Mouse (Mus musculus) hindbrain, postnatal 0 days (tissue): ENCODE data around the gene Hist1h2bg. TPM values are rescaled to one million over a fixed set of nuclear protein-coding genes. Genes with fewer than 3 reads are reported as not detected.
"Not testable (repeated sequence)": the region's sequence is repeated elsewhere in the genome, so short reads cannot be mapped to it uniquely, and the experiment has no call there.

Experiments
- ATAC-seq: fragments of 200-750 bp; cut with Nextera tagmentation; 2 replicates; pipeline ENCODE4 v1.8.0; 2017; ENCODE audit warnings: mild to moderate bottlenecking, moderate TSS enrichment, moderate library complexity
- DNase-seq: peaks from one replicate; pipeline ENCODE4 v3.0.0-alpha.2; 2015; ENCODE audit warnings: low spot score
- H3K27ac ChIP-seq: fragments of 300-500 bp; sonication (generic); 2 replicates; pipeline ENCODE4 v1.5.1; 2014; ENCODE audit warnings: mild to moderate bottlenecking
- H3K27me3 ChIP-seq: fragments of 300-500 bp; sonication (generic); 2 replicates; pipeline ENCODE4 v1.6.1; 2014; ENCODE audit warnings: low read length, mixed read lengths; ENCODE audit not compliant: insufficient read depth
- H3K36me3 ChIP-seq: fragments of 300-500 bp; sonication (generic); 2 replicates; pipeline ENCODE4 v1.6.1; 2014; ENCODE audit warnings: low read length, mixed read lengths; ENCODE audit not compliant: insufficient read depth
- H3K4me1 ChIP-seq: fragments of 300-500 bp; sonication (generic); 2 replicates; pipeline ENCODE4 v1.6.1; 2014; ENCODE audit warnings: antibody characterized with exemption, low read length, mixed read lengths; ENCODE audit not compliant: insufficient read depth
- H3K4me2 ChIP-seq: fragments of 300-500 bp; sonication (generic); 2 replicates; pipeline ENCODE4 v1.6.1; 2014; ENCODE audit warnings: low read depth, mild to moderate bottlenecking, low read length, moderate library complexity, mixed read lengths
- H3K4me3 ChIP-seq: fragments of 300-500 bp; sonication (generic); 2 replicates; pipeline ENCODE4 v1.5.1; 2014; ENCODE audit warnings: low read length
- H3K9ac ChIP-seq: fragments of 300-500 bp; sonication (generic); replicated peaks from 2 replicates; pipeline ENCODE4 v1.6.1; 2014; ENCODE audit warnings: mild to moderate bottlenecking, low read length, moderate library complexity, mixed read lengths
- H3K9me3 ChIP-seq: fragments of 300-500 bp; sonication (generic); 2 replicates; pipeline ENCODE4 v1.6.1; 2016; ENCODE audit warnings: low read length, mixed read lengths
- CTCF ChIP-seq: IDR thresholded peaks from 2 replicates; pipeline ENCODE4 v1.5.1; 2016; ENCODE audit warnings: antibody characterized with exemption, control low read depth, low read depth
- WGBS: fragments of 180-500 bp; shearing (Covaris S2); extraction: QIAGEN DNeasy Blood & Tissue Kit; methylation state at CpG from one replicate; pipeline ENCODE4 v1.1.7; 2014; 5-methylcytosine and 5-hydroxymethylcytosine counted together
- polyA plus RNA-seq: library from polyadenylated mRNA; unstranded; fragments of >200 nt; fragmentation: Nextera tagmentation; extraction: Ambion mirVana; gene quantifications from 2 replicates; pipeline ENCODE4 v1.2.1, GENCODE M21; 2015
- total RNA-seq: library from RNA; depleted of rRNA; stranded (reverse); fragments of >200 nt; gene quantifications from 2 replicates; pipeline ENCODE4 v1.2.3, GENCODE M21; 2014

Hist1h2bg gene
- total and polyA plus RNA-seq, 2 experiments from 2014 or later = 2.6 to 1,151 TPM

- no peak for TF ChIP-seq CTCF
- Histone ChIP-seq H3K36me3 (no peaks in the 10 kb centered on the region), H3K9me3 (no peaks in the 10 kb centered on the region), H3K9ac (no peak overlapping the region), H3K27ac (no peak overlapping the region), H3K4me2 (no peak overlapping the region), H3K4me3 (no peak overlapping the region), H3K4me1 (no peaks in the 10 kb centered on the region), H3K27me3 (no peaks in the 10 kb centered on the region)
- DNase-seq = no peak
- ATAC-seq = no peak
- WGBS = 81% methylated on average over 3 of the region's 3 CpGs
These were observed 29.7 kb upstream of the Hist1h2bg start for GRCm38 (mm10) chr13:23541497-23541896.

GRCm38 (mm10) chr13:23542225-23542980 lies 28.8 kb upstream of the Hist1h2bg start:
- H3K4me1 ChIP-seq, H3K27me3 ChIP-seq, H3K9me3 ChIP-seq, ATAC-seq, H3K36me3 ChIP-seq, DNase-seq: not testable (repeated sequence)
- WGBS = 3% methylated on average over 3 of the region's 3 CpGs
- Histone ChIP-seq H3K4me2 (peak overlapping the region; percentile 79), H3K4me3 (peak overlapping the region; percentile 47), H3K9ac (peak overlapping the region; percentile 21; the same call in 1 of the 2 replicates), H3K27ac (peak overlapping the region; percentile 67; the same call in 1 of the 2 replicates)

DNA sequence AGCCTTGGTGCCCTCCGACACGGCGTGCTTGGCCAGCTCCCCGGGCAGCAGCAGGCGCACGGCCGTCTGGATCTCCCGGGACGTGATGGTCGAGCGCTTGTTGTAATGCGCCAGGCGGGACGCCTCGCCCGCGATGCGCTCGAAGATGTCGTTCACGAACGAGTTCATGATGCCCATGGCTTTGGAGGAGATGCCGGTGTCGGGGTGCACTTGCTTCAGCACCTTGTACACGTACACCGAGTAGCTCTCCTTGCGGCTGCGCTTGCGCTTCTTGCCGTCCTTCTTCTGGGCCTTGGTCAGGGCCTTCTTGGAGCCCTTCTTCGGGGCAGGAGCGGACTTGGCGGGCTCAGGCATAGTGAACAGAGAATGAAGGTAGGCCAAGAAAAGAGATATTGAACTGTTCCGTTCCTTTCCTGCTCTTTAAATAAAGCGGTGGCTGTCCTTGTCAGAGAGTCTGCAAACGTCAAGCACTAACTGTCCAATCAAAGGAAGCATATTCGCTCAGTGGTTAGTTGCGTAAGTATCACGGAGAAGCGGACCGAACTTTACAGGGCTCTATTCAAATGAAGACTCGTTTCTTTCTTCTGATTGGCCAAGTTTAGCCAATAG lies 28.1 kb upstream of the Hist1h2bg start, which contains the start of gene Hist1h2bh:
Gene Hist1h2bh (minus strand): TSS at position 394 of the 609 bp plus-strand sequence.
- not testable (repeated sequence) for H3K9me3 ChIP-seq, H3K36me3 ChIP-seq, H3K27me3 ChIP-seq, H3K4me1 ChIP-seq
- Histone ChIP-seq H3K9ac (peak within 1 kb of the TSS; percentile 21; the same call in 1 of the 2 replicates), H3K4me3 (peak within 1 kb of the TSS; percentile 47), H3K27ac (peak within 1 kb of the TSS; percentile 88), H3K4me2 (peak within 1 kb of the TSS; percentile 79)
- ATAC-seq = peak; percentile 88
- peak; percentile 91 for DNase-seq
- WGBS = under 1% methylated on average over 35 of the region's 42 CpGs

GRCm38 (mm10) chr13:23543965-23544786 lies 27.0 kb upstream of the Hist1h2bg start, which contains the start of gene Hist1h3f:
TSS of gene Hist1h3f (plus strand) at chr13:23544052.
- Histone ChIP-seq H3K4me1 (no peaks in the 10 kb centered on the region), H3K4me3 (peak within 1 kb of the TSS; percentile 47), H3K9ac (no peak within 1 kb of the TSS; the same call in 1 of the 2 replicates), H3K4me2 (peak within 1 kb of the TSS; percentile 79), H3K9me3 (no peaks in the 10 kb centered on the region), H3K27me3 (no peaks in the 10 kb centered on the region), H3K27ac (peak within 1 kb of the TSS; percentile 88), H3K36me3 (no peaks in the 10 kb centered on the region)
- 1% methylated on average over 22 of the region's 45 CpGs for WGBS
- no peak for TF ChIP-seq CTCF
- DNase-seq (peak; percentile 96), ATAC-seq (peak; percentile 97)

DNA sequence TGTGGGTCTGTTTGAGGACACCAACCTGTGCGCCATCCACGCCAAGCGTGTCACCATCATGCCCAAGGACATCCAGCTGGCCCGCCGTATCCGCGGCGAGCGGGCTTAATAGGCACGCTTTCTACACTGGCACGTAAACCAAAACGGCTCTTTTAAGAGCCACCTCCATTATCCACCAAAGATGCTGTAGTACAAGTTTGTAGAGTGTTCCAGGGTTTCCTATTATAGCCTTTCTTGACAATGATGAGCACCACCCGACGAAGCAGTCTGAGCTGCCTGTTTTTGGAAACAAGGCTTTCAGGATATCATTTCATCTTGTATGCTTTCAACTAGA lies 26.4 kb upstream of the Hist1h2bg start:
- 0% methylated on average over 12 of the region's 14 CpGs for WGBS
- H3K9me3 ChIP-seq, H3K4me1 ChIP-seq, H3K27ac ChIP-seq, H3K9ac ChIP-seq, DNase-seq, H3K36me3 ChIP-seq, H3K27me3 ChIP-seq, ATAC-seq: not testable (repeated sequence)
- Histone ChIP-seq H3K4me3 (peak overlapping the region; percentile 47), H3K4me2 (peak overlapping the region; percentile 79; the same call in 1 of the 2 replicates)

DNA sequence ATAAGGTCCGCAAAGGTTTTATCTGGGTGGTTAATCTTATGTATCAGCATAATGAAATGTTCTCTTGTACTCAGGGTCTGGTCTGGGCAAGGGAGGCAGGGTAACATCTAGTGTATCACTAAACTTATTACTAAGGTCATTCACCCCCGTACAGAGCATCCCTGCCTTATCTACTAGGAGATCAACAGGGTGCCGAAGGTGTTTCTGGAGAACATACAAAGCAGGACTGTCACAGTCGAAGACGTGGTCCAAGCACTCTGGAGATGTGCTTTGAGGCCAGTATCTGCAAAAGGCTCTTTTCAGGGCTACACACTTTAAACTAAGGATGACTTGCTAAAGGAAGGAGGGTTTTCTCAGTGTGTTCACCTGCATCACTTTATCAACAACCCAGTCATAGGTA lies 24.5 kb upstream of the Hist1h2bg start:
- no peaks in the 10 kb centered on the region for H3K27me3 ChIP-seq
- H3K36me3 ChIP-seq = no peaks in the 10 kb centered on the region
- H3K4me1 ChIP-seq = no peaks in the 10 kb centered on the region
- no peak for TF ChIP-seq CTCF
- no peak overlapping the region for H3K4me2 ChIP-seq
- H3K9ac ChIP-seq = no peak overlapping the region
- ATAC-seq (no peak), DNase-seq (no peak)
- WGBS = 81% methylated on average over 5 of the region's 5 CpGs
- H3K27ac ChIP-seq = no peak overlapping the region
- H3K4me3 ChIP-seq = no peak overlapping the region
- no peaks in the 10 kb centered on the region for H3K9me3 ChIP-seq
